Mouse (Mus musculus) embryonic fibroblast, embryonic 13.5 days (primary cell): ENCODE measurements around the gene Supt6.

Experiments used
- CTCF ChIP-seq: IDR thresholded peaks from 2 replicates; pipeline ENCODE4 v1.5.1; 2011; ENCODE audit warnings: mild to moderate bottlenecking, control low read depth, low read length, moderate library complexity, borderline replicate concordance; ENCODE audit not compliant: insufficient read depth
- POLR2A ChIP-seq: IDR thresholded peaks from 2 replicates; pipeline ENCODE4 v1.6.1; 2011; ENCODE audit warnings: low read depth, mild to moderate bottlenecking, control low read depth, low read length, moderate library complexity

GRCm38 (mm10) chr11:78182450-78182849 is 63.3 kb downstream of the Supt6 start:
- TF ChIP-seq CTCF = no peak
- TF ChIP-seq POLR2A = peak; percentile 19; the same call in 1 of the 2 replicates
